Mouse (Mus musculus) ES-Bruce4 (cell line): Measurements from ENCODE around the gene Itga10.
"Not testable (repeated sequence)": the region's sequence is repeated elsewhere in the genome, so short reads cannot be mapped to it uniquely, and the experiment has no call there.

Source experiments
- CTCF ChIP-seq: IDR thresholded peaks from one replicate; pipeline ENCODE4 v1.8.1; 2011; ENCODE audit warnings: low read depth, low read length
- POLR2A ChIP-seq: IDR thresholded peaks from one replicate; pipeline ENCODE4 v1.8.1; 2011; ENCODE audit warnings: low read length; ENCODE audit not compliant: insufficient read depth

DNA sequence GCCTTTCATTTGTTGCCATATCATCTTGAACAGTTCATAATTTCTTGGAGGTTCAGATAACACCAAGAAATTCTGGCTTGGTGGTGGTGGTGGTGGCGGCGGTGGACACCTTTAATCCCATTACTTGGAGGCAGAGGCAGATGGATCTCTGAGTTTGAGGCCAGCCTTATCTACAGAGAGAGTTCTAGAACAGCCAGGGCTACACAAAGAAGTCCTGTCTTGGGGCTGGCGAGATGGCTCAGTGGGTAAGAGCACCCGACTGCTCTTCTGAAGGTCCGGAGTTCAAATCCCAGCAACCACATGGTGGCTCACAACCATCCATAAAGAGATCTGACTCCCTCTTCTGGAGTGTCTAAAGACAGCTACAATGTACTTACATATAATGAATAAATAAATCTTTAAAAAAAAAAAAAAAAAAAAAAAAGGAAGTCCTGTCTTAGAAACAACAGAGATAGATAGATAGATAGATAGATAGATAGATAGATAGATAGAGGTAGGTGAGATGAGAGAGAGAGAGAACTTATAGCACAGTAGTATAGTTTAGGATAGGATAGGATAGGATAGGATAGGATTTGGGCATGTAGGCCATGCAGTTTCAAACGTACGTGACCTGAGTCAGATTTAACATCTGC is 20.5 kb downstream of the Itga10 start:
- not testable (repeated sequence) for TF ChIP-seq CTCF, POLR2A
